In the genomic region with DNA sequence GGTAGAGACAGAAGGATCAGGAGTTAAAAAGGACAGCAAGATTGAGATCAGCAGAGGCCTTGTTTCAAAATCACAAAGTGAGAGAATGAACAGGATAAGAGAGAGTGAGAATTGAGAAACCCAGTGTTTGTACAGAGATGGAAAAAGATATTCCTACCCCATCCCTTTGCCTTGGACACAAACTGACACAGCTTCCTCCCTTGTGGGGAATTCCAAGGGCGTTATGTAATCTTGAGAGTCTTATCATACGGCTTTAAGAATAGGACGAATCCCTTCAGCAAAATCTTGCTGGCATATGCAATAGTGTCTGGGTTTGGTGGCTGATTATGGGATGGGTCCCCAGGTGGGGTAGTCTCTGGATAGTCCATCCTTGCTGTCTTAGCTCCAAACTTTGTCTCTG, we compare ENCODE assay signal across 24 mouse cellular contexts. TPM values are rescaled to one million over a fixed set of nuclear protein-coding genes. Genes with fewer than 3 reads are reported as not detected.
"Had no signal": no experiment of that assay in that cellular context is flagged by ENCODE, and none has a peak within 500 bp of the region (broad histone marks: within the 10 kb centered on the region; RNA-seq: fewer than 3 reads in every experiment).

No protein-coding gene starts in this region.

- H3K4me1 ChIP-seq: liver, embryonic 13.5 days; stomach, embryonic 15.5 days had no signal

- H3K36me3 ChIP-seq: limb, embryonic 10.5 days; limb, embryonic 13.5 days; liver, embryonic 13.5 days; stomach, embryonic 15.5 days had no signal

- H3K9ac ChIP-seq: limb, embryonic 13.5 days; liver, embryonic 13.5 days; stomach, embryonic 15.5 days had no signal

- H3K27me3 ChIP-seq: limb, embryonic 13.5 days; liver, embryonic 13.5 days; stomach, embryonic 15.5 days had no signal

- DNase-seq: kidney, adult 18-20 months; kidney, adult 9 months; kidney, postnatal 25 days; layer of hippocampus, adult 9-11 months; liver; liver, embryonic 13.5 days; lung, adult 2 months; lung, postnatal 14 days; midbrain, embryonic 14.5 days; right cerebral cortex, adult 18-20 months; right cerebral cortex, postnatal 14 days; right cerebral cortex, postnatal 4 days; spleen, adult 18-20 months; thymus, postnatal 25 days had no signal

- H3K4me3 ChIP-seq: layer of hippocampus, adult 2 months; limb, embryonic 10.5 days; limb, embryonic 13.5 days; liver, embryonic 13.5 days; stomach, embryonic 15.5 days had no signal

- H3K4me2 ChIP-seq: limb, embryonic 13.5 days; liver, embryonic 13.5 days; midbrain, embryonic 11.5 days; stomach, embryonic 15.5 days had no signal

- H3K9me3 ChIP-seq: limb, embryonic 10.5 days; limb, embryonic 13.5 days; liver, embryonic 13.5 days; stomach, embryonic 15.5 days had no signal

- H3K27ac ChIP-seq: kidney, postnatal 0 days; layer of hippocampus, adult 2 months; limb, embryonic 10.5 days; limb, embryonic 13.5 days; liver, embryonic 13.5 days; stomach, embryonic 15.5 days had no signal

RNA-seq across cellular contexts. Expression of a gene that starts 16.0 kb away (rescaled TPM):
- total RNA-seq: layer of hippocampus, adult 2 months; layer of hippocampus, postnatal 25 days; midbrain, postnatal 0 days had no signal
- polyA plus RNA-seq: limb, embryonic 10.5 days; liver, embryonic 16.5 days; midbrain, embryonic 14.5 days; midbrain, postnatal 0 days; neural tube, embryonic 11.5 days had no signal
